Mouse (Mus musculus): ENCODE results near the gene Repin1.

Repin1 gene

DNA sequence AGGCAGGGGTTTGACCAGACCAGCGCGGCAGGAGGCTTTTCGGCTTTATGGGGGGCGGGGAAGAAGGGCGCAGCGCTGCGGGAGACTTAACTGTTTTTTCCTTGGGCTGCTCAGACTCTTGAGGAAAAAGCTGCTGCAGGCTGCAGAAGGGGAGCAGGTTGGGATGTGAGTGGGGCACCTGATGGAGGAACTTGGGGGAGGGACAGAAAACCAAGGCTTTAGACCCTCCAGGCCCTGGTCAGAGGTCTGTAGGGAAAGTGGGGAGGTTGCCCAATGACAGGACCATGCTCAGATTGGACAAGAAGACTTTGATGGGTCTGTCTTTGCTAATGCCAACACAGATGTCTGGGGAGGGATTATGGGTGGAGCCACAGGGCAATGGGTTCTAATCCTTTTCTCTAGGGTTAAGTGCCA lies 33.8 kb downstream of the Repin1 start:
- no peak for DNase-seq

DNA sequence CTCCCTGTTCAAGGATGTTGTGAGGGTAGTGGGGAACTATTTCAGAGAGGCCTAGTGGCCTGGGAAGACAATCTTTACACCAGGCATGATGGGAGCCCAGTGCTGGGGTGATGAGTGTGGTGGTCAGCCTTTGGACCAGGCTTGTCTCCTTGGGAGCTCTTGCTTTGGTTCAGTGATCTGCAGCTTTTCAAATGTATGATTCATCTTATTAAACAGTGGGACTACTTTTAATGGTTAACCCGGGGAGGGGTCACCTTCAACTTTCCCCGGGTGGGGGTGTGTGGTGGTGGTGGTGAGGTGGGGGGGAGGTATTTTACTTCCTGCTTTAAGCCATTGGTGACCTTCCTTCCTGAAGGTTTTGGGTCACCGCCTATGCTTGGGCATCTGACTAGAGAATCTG lies 34.7 kb downstream of the Repin1 start:
- DNase-seq: no peak

DNA sequence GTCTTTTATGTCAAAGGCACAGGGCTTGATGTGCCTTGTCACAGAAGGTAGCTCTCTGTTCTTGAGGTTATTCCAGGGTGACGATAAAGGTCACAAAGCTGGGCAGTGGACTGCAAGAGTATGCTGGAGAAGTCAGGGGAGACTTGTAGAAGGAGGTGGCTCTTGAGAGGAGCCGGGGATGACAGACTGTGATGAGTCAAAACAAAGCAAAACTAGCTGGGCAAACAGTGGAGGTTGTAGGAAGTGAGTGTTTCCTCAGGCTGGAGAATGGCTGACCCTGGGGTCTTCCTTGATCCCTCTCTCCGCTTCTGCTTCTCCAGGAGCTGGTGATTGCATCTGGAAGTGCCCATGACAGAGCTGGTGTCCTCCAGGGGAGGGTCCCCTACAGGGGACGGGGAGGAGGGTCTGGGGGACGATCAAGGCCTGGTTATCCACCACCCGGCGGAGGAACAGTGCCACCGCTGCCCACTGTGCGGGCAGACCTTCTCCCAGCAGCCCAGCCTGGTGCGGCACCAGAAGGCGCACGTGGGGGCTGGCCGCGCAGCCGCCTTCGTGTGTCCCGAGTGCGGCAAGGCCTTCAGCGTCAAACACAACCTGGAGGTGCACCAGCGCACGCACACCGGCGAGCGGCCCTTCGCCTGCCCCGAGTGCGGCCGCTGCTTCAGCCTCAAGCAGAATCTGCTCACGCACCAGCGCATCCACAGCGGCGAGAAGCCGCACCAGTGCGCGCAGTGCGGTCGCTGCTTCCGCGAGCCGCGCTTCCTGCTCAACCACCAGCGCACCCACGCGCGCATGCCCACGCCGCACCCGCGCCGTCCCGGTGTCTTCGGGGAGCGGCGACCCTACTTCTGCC lies 35.4 kb downstream of the Repin1 start:
- peak; percentile 42 to 59 for DNase-seq

DNA sequence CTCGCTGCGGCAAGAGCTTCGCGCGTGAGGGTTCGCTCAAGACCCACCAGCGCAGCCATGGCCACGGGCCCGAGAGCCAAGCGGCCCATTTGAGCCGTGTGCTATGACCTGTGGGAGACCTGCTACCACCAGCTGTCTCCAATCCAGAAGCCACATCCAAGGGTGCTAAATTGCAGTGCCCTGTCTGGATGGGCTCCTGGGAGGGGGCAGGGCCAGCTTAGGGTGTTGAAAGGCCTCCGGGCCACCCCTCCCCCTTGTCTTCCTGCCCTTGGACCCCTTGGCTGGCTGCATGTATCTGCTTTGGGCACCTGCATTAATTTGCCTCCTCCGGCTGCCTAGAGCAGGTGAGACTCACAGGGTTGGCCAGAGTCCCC lies 36.0 kb downstream of the Repin1 start:
- DNase-seq: no peak

DNA sequence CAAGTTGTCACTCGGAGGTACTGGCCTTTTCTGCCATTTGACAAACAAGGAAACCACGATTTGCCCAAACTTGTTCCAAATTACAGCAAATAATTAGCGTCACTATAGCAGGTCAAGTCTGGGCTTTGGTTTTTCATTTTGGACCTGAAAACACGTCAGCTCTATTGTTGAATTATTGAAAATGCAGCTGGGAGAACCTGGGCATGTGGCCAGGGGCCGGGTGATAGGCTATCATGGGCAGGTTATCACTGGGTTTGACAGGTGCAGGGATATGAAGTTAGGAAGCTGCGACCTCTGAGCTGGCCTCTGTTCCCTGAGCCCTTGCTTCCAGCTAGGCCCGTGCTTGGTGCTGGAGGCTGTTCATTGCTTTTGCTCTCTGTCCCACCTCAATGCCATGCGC lies 37.1 kb downstream of the Repin1 start:
- no peak for DNase-seq

DNA sequence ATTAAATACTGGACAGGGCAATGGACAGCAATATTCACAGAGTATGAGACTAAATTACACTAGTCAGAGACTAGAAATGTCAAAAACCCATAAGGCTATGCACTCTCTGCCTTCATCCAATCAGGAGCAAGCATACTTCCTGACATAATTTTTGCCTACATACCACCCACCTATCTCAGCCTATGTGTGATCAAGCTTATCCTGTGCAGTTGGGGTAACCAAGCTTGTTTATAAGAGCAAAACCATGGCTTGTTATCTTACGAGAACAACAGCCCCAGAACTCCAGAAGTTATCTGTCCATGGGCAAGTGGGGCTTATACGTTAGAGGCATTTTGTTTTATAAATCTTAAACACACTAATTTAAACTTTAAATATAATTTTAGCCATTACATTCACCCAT lies 41.4 kb downstream of the Repin1 start:
- DNase-seq: no peak

DNA sequence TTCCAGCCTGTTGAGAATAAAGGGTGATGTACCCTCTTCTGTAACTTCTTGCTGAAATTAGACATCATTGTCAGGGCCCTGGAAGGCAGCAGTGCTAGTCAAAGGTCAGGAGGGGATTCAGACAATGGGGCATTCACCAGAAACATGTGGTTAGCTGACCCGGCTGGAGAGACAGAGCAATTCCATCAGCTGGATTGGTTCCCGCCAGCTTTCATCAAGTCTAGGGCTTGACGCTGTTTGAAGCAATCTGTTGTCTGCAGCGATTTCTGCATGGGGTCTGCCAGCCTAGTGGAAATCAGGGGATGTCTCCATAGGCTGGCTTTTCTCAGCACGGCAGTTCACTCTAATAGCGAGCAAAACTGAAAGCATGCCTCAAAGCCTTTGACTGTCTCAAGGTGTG lies 42.8 kb downstream of the Repin1 start:
- DNase-seq: no peak

DNA sequence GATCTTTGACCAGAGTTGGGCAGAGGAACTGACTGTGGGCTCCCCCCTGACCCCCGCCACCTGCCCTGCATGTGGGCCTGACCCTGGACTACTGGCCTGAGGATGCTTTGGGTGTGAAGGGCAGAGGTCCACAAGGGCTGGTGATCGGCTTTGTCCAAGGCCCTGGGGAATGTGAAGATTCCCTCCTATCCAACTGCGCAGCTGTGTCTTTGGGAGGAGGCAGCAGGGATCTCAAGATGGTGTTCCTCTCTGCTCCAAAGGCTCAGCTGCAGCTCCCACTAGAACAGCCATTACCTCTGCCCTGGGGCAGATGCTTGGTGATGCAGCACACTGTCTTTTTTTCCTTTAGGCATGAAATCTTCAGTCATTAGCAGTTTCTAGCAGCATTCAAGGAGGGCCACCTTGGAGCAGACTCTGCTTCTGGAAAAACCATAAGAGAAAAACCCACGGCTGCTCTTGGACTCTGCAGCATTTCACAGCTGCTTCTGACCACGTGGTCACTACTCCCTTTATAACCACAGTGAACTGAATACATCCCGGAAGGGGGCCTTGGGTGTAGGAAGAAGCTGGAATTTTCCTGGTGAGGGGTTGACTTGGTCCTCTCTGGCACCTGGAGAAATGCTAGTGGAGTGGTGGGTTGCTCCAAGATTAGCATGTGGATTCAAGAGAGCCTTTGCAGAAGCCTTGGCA lies 44.3 kb downstream of the Repin1 start:
- no peak for DNase-seq

DNA sequence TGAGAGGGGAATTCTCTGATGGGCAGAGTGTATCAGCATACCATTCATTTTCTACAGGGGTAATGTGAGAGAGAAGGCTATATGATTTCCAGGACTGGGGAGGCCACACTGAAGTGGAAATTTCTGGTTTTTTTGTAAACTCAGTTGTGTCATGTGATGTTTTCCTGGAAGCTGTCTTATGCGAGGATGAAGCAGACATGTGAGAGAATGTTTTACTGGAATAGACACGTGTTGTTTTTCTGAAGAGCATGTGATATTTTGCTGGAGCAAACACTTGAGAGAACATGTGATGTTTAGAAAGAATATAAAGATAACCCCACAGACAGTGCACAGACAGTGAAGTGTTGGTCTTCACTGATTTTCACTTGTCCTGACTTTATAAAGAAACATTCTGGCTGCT lies 44.9 kb downstream of the Repin1 start:
- DNase-seq: no peak

DNA sequence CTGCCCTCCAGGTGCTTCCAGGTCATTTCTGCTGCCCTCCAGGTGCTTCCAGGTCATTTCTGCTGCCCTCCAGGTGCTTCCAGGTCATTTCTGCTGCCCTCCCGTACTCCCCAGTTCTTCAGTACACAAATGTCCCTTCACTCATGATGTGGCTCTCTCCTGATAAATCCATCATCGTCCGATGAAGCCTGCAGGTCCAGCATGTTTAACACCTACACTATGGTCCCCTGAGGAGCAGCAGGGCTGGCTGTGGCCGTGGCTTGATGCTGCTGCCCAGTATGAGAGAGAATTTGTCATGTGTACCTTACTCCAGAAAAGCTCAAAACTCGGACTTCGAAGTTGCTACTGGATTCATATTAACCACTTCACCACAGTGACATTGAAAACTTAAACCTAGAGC lies 47.7 kb downstream of the Repin1 start:
- DNase-seq: no peak

DNA sequence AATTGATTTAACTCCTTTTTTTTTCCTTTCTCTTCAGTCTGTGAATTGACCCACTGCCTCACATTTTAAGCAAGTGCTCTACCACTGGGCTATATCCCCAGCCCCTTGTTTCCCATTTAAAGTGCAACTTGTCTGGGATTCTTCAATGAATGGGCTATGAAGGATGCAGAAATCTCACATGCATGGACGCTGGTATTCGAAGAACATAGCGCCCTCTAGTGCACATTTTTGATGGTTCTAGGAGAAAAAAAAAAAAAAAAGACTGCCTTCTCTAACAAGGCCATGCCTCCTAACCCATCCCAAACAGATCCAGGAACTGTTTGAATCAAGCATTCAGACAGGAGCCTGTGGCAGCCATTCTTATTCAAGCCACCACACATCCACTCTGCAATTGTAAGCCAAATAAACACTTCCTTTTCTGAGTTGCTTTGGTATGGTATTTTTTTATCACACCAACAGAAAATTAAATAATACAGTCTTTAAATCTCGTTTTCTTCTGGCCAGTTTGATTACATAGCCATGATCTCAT lies 49.1 kb downstream of the Repin1 start:
- no peak for DNase-seq

DNA sequence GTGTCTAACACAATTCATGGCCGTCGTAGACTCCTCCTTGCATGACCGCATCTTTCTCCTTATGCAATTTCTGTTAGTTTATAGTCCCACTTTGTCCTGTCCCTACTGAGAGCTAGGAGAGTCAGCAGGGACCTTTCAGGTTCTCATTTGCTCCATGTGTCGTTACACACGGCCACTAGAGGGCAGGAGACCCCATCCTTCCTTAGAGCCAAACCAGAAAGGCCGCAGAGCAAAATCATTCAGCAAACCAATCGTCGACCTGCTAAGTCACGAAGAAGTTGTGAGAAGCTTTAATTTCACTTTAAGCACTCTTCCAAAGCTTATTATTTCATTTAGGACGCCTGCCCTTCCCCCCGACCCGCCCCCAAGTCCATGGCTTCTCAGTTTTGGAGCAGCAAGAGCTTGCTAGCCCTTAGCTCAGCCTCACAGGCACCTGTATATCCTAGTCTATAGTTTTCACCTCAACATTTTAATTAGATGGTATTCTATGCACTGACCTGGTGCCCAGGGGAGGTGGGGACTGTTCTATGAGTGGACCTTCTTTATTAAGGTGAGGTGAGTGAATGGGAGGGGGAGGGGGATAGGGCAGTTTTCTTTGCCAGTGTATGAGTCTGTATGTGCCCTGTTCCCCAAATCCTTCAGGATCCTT lies 52.1 kb downstream of the Repin1 start:
- peak; percentile 77 for DNase-seq

DNA sequence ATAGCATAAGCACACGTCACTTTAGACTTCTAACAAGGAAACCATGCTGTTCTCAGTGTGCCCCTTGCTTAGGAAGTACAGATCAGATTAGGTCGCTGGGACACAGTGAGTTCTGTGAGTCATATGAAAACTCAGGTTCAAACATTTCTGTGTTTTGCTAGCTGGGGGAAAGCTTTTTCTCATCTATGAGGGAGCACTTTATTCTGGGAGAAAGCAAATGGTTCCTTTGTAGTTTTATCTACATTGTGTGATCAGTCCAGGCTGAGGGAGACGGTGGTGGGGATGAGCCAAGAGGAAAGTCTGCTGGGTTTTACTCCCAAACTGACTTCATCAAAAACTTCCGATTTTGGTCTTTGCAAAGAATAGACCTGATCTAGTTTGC lies 52.6 kb downstream of the Repin1 start:
- no peak for DNase-seq

DNA sequence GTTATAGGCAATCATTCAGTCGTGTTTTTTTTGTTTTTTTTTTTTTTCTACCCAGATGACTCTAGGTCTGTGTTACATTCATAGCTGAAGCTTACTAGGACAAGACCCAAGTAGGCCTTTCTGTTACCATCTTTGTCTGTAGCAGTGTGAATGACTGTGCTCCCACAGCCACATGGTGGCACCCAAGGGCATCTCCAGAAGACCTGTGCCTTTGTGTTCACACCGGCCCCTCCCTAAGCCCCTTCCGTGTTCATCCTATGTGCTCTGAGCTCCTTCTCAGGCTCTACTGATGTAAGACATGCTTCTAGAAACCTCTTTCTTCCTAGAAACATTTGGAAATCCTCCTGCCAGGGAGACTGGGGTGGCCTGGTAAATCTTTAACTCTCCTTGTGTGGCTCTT lies 53.3 kb downstream of the Repin1 start, which contains the start of gene Gimap8:
Gene Gimap8 (plus strand): TSS at position 240 of the 400 bp plus-strand sequence.
- peak; percentile 88 to 92 for DNase-seq

DNA sequence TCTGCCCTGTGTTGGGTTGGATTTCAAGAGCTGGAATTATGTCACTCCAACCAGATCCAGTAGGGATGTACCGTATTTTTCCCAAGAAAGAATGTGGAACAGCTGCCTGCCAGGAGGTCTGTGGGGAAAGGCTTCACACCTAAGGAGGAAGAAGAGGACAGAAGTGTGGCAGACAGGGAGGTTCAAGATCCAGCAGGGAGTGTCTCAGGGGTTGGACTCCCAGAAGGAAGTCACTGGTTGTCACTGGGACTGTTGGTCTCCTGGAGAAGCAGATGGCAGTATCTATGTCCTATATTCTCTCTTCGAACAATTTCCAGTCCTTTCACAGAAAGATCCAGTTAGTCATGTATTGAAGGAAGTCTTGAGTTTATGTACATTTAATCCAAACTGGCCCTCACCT lies 53.9 kb downstream of the Repin1 start:
- DNase-seq: no peak

Measured in thymus, postnatal 36 days (tissue).